Mouse (Mus musculus) spleen, postnatal 10 days (tissue): ENCODE measurements at regions not wholly inside any gene's neighbourhood (a gene's known extent, or its start where the extent isn't known, plus 50 kb on each side); places are given as distances from the start of the nearest gene placed in this dataset.

Experiments used
- DNase-seq, 2 experiments: peaks; one replicate each; pipeline ENCODE4 v3.0.0; 2021 to 2022; ENCODE audit warnings: low spot score in 2 of 2

- no peak for DNase-seq
Observed at GRCm38 (mm10) chr14:71894811-71895210, 596.8 kb downstream of the Gm9195 start.

- DNase-seq: no peak
Observed at GRCm38 (mm10) chr14:71893361-71893760, 598.3 kb downstream of the Gm9195 start.

GRCm38 (mm10) chr14:71891667-71892066, 600.0 kb downstream of the Gm9195 start:
- no peak for DNase-seq

- DNase-seq: no peak
Observed at GRCm38 (mm10) chr14:71882871-71883270, 608.8 kb downstream of the Gm9195 start.

GRCm38 (mm10) chr14:71845546-71845945, 646.1 kb downstream of the Gm9195 start:
- DNase-seq: no peak

- DNase-seq: no peak
Observed at GRCm38 (mm10) chr14:71808863-71809487, 682.7 kb downstream of the Gm9195 start.

GRCm38 (mm10) chr14:71805624-71806023, 686.0 kb downstream of the Gm9195 start:
- no peak for DNase-seq

GRCm38 (mm10) chr14:71799861-71800260, 691.8 kb downstream of the Gm9195 start:
- no peak for DNase-seq

- no peak for DNase-seq
Observed at GRCm38 (mm10) chr14:71795713-71796112, 695.9 kb downstream of the Gm9195 start.

- DNase-seq: no peak
Observed at GRCm38 (mm10) chr14:71776990-71777525, 714.6 kb downstream of the Gm9195 start.

- no peak for DNase-seq
Observed at GRCm38 (mm10) chr14:71766856-71767255, 724.8 kb downstream of the Gm9195 start.

- no peak for DNase-seq
Observed at GRCm38 (mm10) chr14:71728542-71728941, 763.1 kb downstream of the Gm9195 start.

GRCm38 (mm10) chr14:71723526-71723925, 768.1 kb downstream of the Gm9195 start:
- DNase-seq: no peak

GRCm38 (mm10) chr14:71709528-71710289, 781.9 kb downstream of the Gm9195 start:
- DNase-seq: no peak

GRCm38 (mm10) chr14:71692752-71693437, 798.7 kb downstream of the Gm9195 start:
- DNase-seq: no peak

- no peak for DNase-seq
Observed at GRCm38 (mm10) chr14:71674564-71674963, 817.1 kb downstream of the Gm9195 start.

- no peak for DNase-seq
Observed at GRCm38 (mm10) chr14:71673837-71674236, 817.8 kb downstream of the Gm9195 start.

- no peak for DNase-seq
Observed at GRCm38 (mm10) chr14:71672481-71672880, 819.2 kb downstream of the Gm9195 start.

- no peak for DNase-seq
Observed at GRCm38 (mm10) chr14:71671994-71672393, 819.6 kb downstream of the Gm9195 start.

GRCm38 (mm10) chr14:71670435-71670834, 821.2 kb downstream of the Gm9195 start:
- peak in 1 of 2 experiments; percentile 44 for DNase-seq

- no peak for DNase-seq
Observed at GRCm38 (mm10) chr14:71666656-71667055, 825.0 kb downstream of the Gm9195 start.

GRCm38 (mm10) chr14:71660166-71660565, 831.5 kb downstream of the Gm9195 start:
- no peak for DNase-seq
